Mouse (Mus musculus) neural tube, embryonic 11.5 days (tissue): Measurements from ENCODE around the gene Bhlhe23. TPM values are rescaled to one million over a fixed set of nuclear protein-coding genes. Genes with fewer than 3 reads are reported as not detected.

Experiments
- ATAC-seq: fragments of 200-750 bp; cut with Nextera tagmentation; 2 replicates; pipeline ENCODE4 v1.8.0; 2017; ENCODE audit warnings: moderate number of reproducible peaks, mild to moderate bottlenecking, moderate TSS enrichment, moderate library complexity; ENCODE audit not compliant: insufficient read depth, low FRiP score, low TSS enrichment
- DNase-seq: peaks from one replicate; pipeline ENCODE4 v3.0.0-alpha.2; 2015; ENCODE audit warnings: low spot score
- H3K27ac ChIP-seq: fragments of 300-500 bp; sonication (generic); 2 replicates; pipeline ENCODE4 v1.5.1; 2014; ENCODE audit warnings: low read depth, mild to moderate bottlenecking, low read length
- H3K27me3 ChIP-seq: fragments of 300-500 bp; sonication (generic); 2 replicates; pipeline ENCODE4 v1.6.1; 2014; ENCODE audit warnings: mild to moderate bottlenecking, low read length, mixed read lengths; ENCODE audit not compliant: control insufficient read depth, insufficient read depth
- H3K36me3 ChIP-seq: fragments of 300-500 bp; sonication (generic); 2 replicates; pipeline ENCODE4 v1.6.1; 2014; ENCODE audit warnings: mild to moderate bottlenecking, low read length, moderate library complexity, mixed read lengths; ENCODE audit not compliant: control insufficient read depth, insufficient read depth
- H3K4me1 ChIP-seq: fragments of 300-500 bp; sonication (generic); 2 replicates; pipeline ENCODE4 v1.6.1; 2014; ENCODE audit warnings: low read length, mixed read lengths; ENCODE audit not compliant: control insufficient read depth, insufficient read depth
- H3K4me2 ChIP-seq: fragments of 300-500 bp; sonication (generic); 2 replicates; pipeline ENCODE4 v1.6.1; 2014; ENCODE audit warnings: low read depth, mild to moderate bottlenecking, moderate library complexity
- H3K4me3 ChIP-seq: fragments of 300-500 bp; sonication (generic); 2 replicates; pipeline ENCODE4 v1.5.1; 2014; ENCODE audit warnings: low read depth, low read length
- H3K9ac ChIP-seq: fragments of 300-500 bp; sonication (generic); 2 replicates; pipeline ENCODE4 v1.6.1; 2014; ENCODE audit warnings: mild to moderate bottlenecking, low read length
- H3K9me3 ChIP-seq: fragments of 300-500 bp; sonication (generic); 2 replicates; pipeline ENCODE4 v1.6.1; 2016; ENCODE audit warnings: low read length; ENCODE audit not compliant: control insufficient read depth
- WGBS: fragments of 180-500 bp; shearing (Covaris S2); extraction: QIAGEN DNeasy Blood & Tissue Kit; methylation state at CpG from one replicate; pipeline ENCODE4 v1.1.7; 2014; 5-methylcytosine and 5-hydroxymethylcytosine counted together
- polyA plus RNA-seq: library from polyadenylated mRNA; unstranded; fragments of >200 nt; fragmentation: Nextera tagmentation; extraction: Ambion mirVana; gene quantifications from 2 replicates; pipeline ENCODE4 v1.2.1, GENCODE M21; 2014

Gene Bhlhe23
- polyA plus RNA-seq, 1 experiment from 2014 or later, result 4.9 TPM

DNA sequence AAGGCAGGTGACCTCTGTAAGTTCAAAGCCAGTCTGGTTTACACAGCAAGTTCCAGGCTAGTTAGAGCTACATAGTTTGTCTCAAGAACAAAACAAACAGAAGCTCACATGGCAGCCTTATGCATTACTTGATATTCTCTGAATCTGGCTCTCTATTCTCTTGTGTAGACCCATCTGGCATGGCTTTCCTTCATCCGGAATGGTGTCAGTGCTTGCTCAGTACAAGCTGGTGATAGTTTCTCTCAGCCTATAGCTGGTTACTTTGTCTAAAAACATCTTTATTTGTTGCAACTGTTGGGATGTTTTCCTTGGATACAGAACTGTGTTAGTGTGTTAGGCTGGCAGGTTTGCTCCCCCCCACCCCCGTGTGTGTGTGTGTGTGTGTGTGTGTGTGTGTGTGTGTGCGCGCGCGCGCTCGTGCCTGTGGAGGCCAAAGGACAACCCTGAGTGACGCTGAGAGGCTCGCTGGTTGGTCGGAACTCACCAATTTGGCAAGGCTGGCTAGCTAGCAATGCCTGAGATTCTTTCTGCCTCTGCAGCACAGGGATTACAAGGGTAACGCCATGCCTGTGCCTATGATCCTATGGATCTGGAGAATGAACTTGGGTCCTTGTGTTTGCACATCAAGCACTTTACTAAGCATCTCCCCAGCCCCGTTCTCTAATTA, 11.0 kb upstream of the Bhlhe23 start:
- Histone ChIP-seq H3K4me3 (no peak overlapping the region), H3K9ac (no peak overlapping the region), H3K27ac (no peak overlapping the region), H3K36me3 (no peaks in the 10 kb centered on the region), H3K4me1 (no peaks in the 10 kb centered on the region), H3K27me3 (no peaks in the 10 kb centered on the region; the same call in 1 of the 2 replicates), H3K4me2 (no peak overlapping the region), H3K9me3 (no peaks in the 10 kb centered on the region)
- ATAC-seq, result no peak
- WGBS, result 85% methylated on average over 13 of the region's 13 CpGs
- no peak for DNase-seq

DNA sequence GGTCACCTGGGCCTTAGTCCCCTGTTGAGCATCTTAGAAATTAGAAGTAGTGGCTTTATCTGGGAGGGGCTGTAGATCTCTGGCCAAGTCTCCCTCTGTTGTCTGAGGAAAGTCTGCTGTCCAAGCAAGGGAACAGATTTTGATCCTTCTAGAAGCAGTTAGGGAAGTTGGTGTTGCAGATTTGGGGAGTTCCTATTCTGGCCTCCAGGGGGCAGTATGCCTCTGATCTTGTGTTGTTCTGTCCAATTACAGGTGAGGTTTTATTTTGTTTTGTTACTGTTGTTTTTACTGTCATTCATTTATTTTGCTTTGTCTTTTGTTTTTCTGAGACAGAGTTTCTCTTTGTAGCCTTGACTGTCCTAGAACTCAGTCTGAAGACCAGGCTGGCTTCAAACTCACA, 10.0 kb upstream of the Bhlhe23 start:
- Histone ChIP-seq H3K36me3 (no peaks in the 10 kb centered on the region), H3K9me3 (no peaks in the 10 kb centered on the region), H3K4me1 (no peaks in the 10 kb centered on the region), H3K27me3 (no peaks in the 10 kb centered on the region; the same call in 1 of the 2 replicates), H3K4me2 (no peak overlapping the region), H3K27ac (no peak overlapping the region), H3K9ac (no peak overlapping the region), H3K4me3 (no peak overlapping the region)
- peak; percentile 38 for DNase-seq
- no peak for ATAC-seq

DNA sequence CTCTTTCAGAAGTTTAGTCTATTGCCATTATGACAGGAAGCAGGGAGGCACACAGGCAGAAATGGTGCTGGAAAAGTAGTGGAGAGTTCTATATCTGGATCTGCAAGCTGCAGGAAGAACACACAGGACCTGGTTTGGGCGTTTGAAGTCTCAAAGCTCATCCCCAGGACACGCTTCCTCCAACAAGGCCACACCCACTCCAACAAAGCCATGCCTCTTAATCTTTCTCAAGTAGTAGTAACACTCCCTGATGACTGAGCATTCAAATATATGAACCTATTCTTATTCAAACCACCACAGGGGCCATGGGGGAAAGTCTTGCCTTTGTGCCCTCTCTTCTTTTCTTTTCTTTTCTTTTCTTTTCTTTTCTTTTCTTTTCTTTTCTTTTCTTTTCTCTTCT, 3.6 kb upstream of the Bhlhe23 start:
- ATAC-seq (no peak), DNase-seq (no peak)
- Histone ChIP-seq H3K4me1 (0 out of 2 replicates have a peak, but pooled peaks cover 3% of the 10 kb centered on the region), H3K9me3 (no peaks in the 10 kb centered on the region), H3K4me3 (no peak overlapping the region), H3K4me2 (no peak overlapping the region), H3K27me3 (peaks cover 50% of the 10 kb centered on the region), H3K36me3 (no peaks in the 10 kb centered on the region), H3K9ac (no peak overlapping the region), H3K27ac (no peak overlapping the region)
- 12% methylated on average over 2 of the region's 2 CpGs for WGBS

DNA sequence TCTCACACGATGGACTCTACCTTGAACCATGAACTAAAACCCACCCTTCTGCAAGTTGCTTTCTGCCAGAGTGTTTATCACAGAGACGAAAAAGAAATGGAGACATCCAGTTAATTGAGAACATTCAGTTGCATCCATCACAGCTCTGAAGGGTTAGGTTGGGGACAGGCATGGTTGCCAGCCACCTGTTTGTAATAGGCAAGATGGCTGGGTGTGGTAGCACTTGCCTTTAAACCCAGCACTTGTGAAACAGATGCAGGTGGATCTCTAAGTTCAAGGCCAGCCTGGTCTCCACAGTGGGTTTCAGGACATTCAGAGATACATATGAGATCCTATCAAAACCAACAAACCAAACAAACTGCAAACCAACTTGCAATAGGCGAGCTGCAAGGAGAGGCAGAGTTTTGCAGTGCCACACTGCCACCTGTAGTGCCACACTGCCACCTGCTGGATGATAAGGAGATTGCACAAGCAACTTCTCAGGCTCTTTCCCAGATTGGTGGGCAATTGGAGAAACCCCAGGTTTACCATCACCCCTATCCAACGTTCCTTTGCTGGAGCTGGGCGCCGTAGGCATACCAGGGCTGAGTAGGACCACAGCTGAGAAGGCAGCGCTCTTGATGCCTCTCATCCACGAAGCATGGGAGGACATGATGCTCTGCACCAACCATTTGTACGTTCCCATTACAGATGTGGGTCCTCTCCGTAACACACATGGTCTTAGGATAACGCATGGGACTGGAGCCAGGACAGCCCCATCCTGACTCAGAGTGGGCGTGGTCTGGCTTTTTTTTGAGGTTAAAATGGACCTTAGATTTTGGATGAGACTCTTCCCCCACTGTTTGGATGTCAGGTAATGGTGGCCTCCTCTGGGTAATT, 2.8 kb upstream of the Bhlhe23 start:
- 0 out of 2 replicates have a peak, but pooled peaks cover 3% of the 10 kb centered on the region for H3K4me1 ChIP-seq
- ATAC-seq (no peak), DNase-seq (peak; percentile 70)
- no peaks in the 10 kb centered on the region for H3K9me3 ChIP-seq
- H3K36me3 ChIP-seq, result no peaks in the 10 kb centered on the region
- WGBS, result 23% methylated on average over 12 of the region's 12 CpGs
- H3K27me3 ChIP-seq, result peaks cover 57% of the 10 kb centered on the region
- H3K4me2 ChIP-seq, result no peak overlapping the region
- H3K9ac ChIP-seq, result no peak overlapping the region
- no peak overlapping the region for H3K4me3 ChIP-seq
- H3K27ac ChIP-seq, result no peak overlapping the region

DNA sequence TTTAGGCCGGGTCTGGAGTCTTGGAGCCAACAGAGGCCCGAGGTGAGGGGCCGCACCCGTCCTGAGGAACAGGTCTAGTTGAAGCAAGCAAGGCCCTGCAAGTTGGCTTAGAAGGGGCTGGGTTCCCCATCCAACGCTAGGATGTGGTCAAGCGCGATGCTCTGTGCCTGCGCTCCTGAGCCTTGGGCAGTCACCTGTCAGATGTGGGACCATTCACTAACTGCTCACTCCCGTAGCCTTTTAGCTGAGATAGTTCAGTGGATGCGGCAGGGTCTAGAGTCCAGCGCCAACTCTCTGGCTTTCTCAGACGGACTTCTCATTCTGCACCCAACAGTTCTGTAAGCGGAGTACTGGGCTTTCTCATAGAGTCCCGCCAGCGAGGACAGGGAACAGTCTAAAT, 1.1 kb downstream of the Bhlhe23 start:
- H3K4me1 ChIP-seq, result 0 out of 2 replicates have a peak, but pooled peaks cover 3% of the 10 kb centered on the region
- peak overlapping the region; percentile 31; the same call in 1 of the 2 replicates for H3K4me2 ChIP-seq
- WGBS, result 2% methylated on average over 15 of the region's 15 CpGs
- no peaks in the 10 kb centered on the region for H3K36me3 ChIP-seq
- no peaks in the 10 kb centered on the region for H3K9me3 ChIP-seq
- peak overlapping the region; percentile 29 for H3K4me3 ChIP-seq
- DNase-seq, result no peak
- ATAC-seq, result no peak
- no peak overlapping the region for H3K9ac ChIP-seq
- no peak overlapping the region for H3K27ac ChIP-seq
- peaks cover 74% of the 10 kb centered on the region for H3K27me3 ChIP-seq

DNA sequence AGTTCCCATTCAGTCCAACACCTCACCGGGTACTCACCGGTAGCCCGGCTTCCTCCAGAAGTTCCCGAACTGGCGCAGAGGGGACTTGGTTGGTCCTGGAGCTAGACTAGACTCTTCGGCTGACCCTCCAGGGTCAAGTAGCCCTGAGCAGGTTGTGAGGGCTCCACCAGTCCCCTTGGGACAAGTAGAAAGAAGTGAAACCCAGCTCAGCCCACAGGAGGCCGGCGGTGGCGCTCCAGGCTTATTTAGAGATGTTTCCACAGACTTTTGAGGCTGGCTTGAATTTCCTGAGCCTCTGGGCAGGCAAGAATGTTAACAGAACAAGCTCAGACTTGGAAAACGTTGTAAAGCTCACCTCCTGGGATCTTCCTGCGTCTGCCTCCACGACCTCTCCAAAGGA, 1.5 kb downstream of the Bhlhe23 start:
- Histone ChIP-seq H3K27me3 (peaks cover 74% of the 10 kb centered on the region), H3K4me3 (0 out of 2 replicates have a peak overlapping the region, but pooled peaks have one; percentile 12), H3K4me2 (no peak overlapping the region), H3K9me3 (no peaks in the 10 kb centered on the region), H3K4me1 (0 out of 2 replicates have a peak, but pooled peaks cover 3% of the 10 kb centered on the region), H3K9ac (no peak overlapping the region), H3K27ac (no peak overlapping the region), H3K36me3 (no peaks in the 10 kb centered on the region)
- ATAC-seq, result no peak
- no peak for DNase-seq
- 7% methylated on average over 12 of the region's 12 CpGs for WGBS

DNA sequence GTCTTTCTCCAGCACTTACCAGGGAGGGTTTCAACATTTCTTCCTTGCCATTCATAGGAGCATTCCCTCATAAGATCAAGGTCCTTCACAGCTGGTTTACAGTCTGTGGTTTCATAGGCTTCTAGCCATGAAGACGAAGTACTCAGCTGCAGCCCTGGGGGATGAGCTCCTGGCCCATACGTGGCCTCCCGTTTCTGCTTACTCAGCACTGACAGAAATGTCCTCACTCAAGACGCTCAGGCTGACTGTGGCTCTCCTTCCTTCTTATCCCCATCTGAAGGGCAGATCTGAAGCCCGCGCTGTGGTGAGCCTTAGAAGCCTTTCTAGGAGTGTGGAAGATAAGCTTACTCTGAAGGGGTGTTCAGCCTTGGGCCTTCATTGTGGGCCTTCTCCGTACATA, 11.0 kb downstream of the Bhlhe23 start:
- H3K9ac ChIP-seq, result no peak overlapping the region
- no peaks in the 10 kb centered on the region for H3K4me1 ChIP-seq
- H3K36me3 ChIP-seq, result no peaks in the 10 kb centered on the region
- no peaks in the 10 kb centered on the region for H3K9me3 ChIP-seq
- H3K27ac ChIP-seq, result no peak overlapping the region
- no peak overlapping the region for H3K4me3 ChIP-seq
- WGBS, result 77% methylated on average over 7 of the region's 7 CpGs
- no peak overlapping the region for H3K4me2 ChIP-seq
- DNase-seq (no peak), ATAC-seq (no peak)
- H3K27me3 ChIP-seq, result 0 out of 2 replicates have a peak, but pooled peaks cover 2% of the 10 kb centered on the region

DNA sequence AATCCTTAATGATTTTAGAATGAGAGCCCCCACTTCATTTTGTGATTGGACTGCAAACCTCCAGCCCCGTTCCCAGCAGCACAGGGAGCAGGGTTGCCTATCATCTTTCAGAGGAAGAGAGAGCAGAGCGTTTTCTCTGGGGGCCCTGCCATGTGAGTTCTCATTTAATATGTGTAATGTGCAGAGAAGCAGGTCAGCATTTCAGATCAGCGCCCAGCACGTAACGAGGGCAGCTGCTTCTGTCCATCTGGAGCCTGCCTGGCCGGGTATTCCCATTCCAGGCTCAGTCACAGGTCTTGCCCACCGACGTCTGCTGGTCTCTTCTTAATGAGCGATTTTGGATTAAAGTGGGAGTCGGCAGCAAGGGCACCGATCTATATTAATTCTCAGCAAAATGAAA, 11.7 kb downstream of the Bhlhe23 start:
- H3K4me2 ChIP-seq, result no peak overlapping the region
- H3K27ac ChIP-seq, result no peak overlapping the region
- ATAC-seq (no peak), DNase-seq (peak; percentile 31)
- 69% methylated on average over 11 of the region's 11 CpGs for WGBS
- H3K36me3 ChIP-seq, result no peaks in the 10 kb centered on the region
- H3K4me3 ChIP-seq, result no peak overlapping the region
- no peaks in the 10 kb centered on the region for H3K4me1 ChIP-seq
- H3K27me3 ChIP-seq, result 0 out of 2 replicates have a peak, but pooled peaks cover 2% of the 10 kb centered on the region
- no peaks in the 10 kb centered on the region for H3K9me3 ChIP-seq
- no peak overlapping the region for H3K9ac ChIP-seq
